Mouse (Mus musculus) myocyte (in vitro differentiated cells): ENCODE measurements around the gene Rpia. TPM values are rescaled to one million over a fixed set of nuclear protein-coding genes. Genes with fewer than 3 reads are reported as not detected.

ENCODE experiments used
- H3K27me3 ChIP-seq: one replicate; pipeline ENCODE4 v1.6.1; 2011; ENCODE audit not compliant: control insufficient read depth, insufficient read depth, insufficient read length
- H3K36me3 ChIP-seq: one replicate; pipeline ENCODE4 v1.6.1; 2011; ENCODE audit not compliant: control insufficient read depth, insufficient read depth
- H3K4me2 ChIP-seq: one replicate; pipeline ENCODE4 v1.6.1; 2011; ENCODE audit warnings: low read depth, control low read depth
- H3K4me3 ChIP-seq: one replicate; pipeline ENCODE4 v1.5.1; 2011; ENCODE audit warnings: mild to moderate bottlenecking, control low read depth, moderate library complexity
- H3K79me2 ChIP-seq: one replicate; pipeline ENCODE4 v1.6.1; 2011; ENCODE audit not compliant: control insufficient read depth, insufficient read depth
- H3ac ChIP-seq: one replicate; pipeline ENCODE4 v1.6.1; 2011; ENCODE audit not compliant: control insufficient read depth, insufficient read length
- CEBPB ChIP-seq: IDR thresholded peaks from 2 replicates; pipeline ENCODE4 v1.6.1; 2011; ENCODE audit warnings: mild to moderate bottlenecking, moderate library complexity; ENCODE audit not compliant: poor library complexity, insufficient read depth, severe bottlenecking
- E2F4 ChIP-seq: IDR thresholded peaks from one replicate; pipeline ENCODE4 v1.6.1; 2011; ENCODE audit warnings: mild to moderate bottlenecking, control low read depth, moderate library complexity; ENCODE audit not compliant: insufficient read depth
- MAX ChIP-seq: IDR thresholded peaks from one replicate; pipeline ENCODE4 v1.6.1; 2011; ENCODE audit warnings: low read depth, mild to moderate bottlenecking, control low read depth
- MYOD1 ChIP-seq, 3 experiments: IDR thresholded peaks; one replicate each; pipeline ENCODE4 v1.6.1; 2011; ENCODE audit warnings: control low read depth in 2 of 3, low read depth in 2 of 3, mild to moderate bottlenecking in 2 of 3, moderate library complexity in 1 of 3; ENCODE audit not compliant: insufficient read length in 2 of 3, control insufficient read depth in 1 of 3
- MYOG ChIP-seq, 3 experiments: IDR thresholded peaks; one replicate each; pipeline ENCODE4 v1.6.1; 2011; ENCODE audit warnings: control low read depth in 2 of 3, low read depth in 2 of 3, mild to moderate bottlenecking in 2 of 3; ENCODE audit not compliant: insufficient read length in 2 of 3, control insufficient read depth in 1 of 3, insufficient read depth in 1 of 3
- POLR2A ChIP-seq: IDR thresholded peaks from one replicate; pipeline ENCODE4 v1.6.1; 2011; ENCODE audit warnings: low read depth, mild to moderate bottlenecking, control low read depth, moderate library complexity; ENCODE audit not compliant: insufficient read length
- POLR2AphosphoS2 ChIP-seq: IDR thresholded peaks from one replicate; pipeline ENCODE4 v1.6.1; 2011; ENCODE audit warnings: low read depth, control low read depth; ENCODE audit not compliant: insufficient read length
- REST ChIP-seq: IDR thresholded peaks from one replicate; pipeline ENCODE4 v1.6.1; 2011; ENCODE audit warnings: mild to moderate bottlenecking, control low read depth, moderate library complexity; ENCODE audit not compliant: insufficient read depth, insufficient read length
- SRF ChIP-seq: IDR thresholded peaks from one replicate; pipeline ENCODE4 v1.6.1; 2011; ENCODE audit warnings: low read depth; ENCODE audit not compliant: control insufficient read depth, insufficient read length
- TCF12 ChIP-seq: IDR thresholded peaks from one replicate; pipeline ENCODE4 v1.6.1; 2011; ENCODE audit warnings: mild to moderate bottlenecking, control low read depth; ENCODE audit not compliant: poor library complexity, insufficient read depth, severe bottlenecking
- TCF3 ChIP-seq: IDR thresholded peaks from one replicate; pipeline ENCODE4 v1.6.1; 2011; ENCODE audit warnings: low read depth, control low read depth; ENCODE audit not compliant: insufficient read length
- USF1 ChIP-seq: IDR thresholded peaks from one replicate; pipeline ENCODE4 v1.6.1; 2011; ENCODE audit warnings: low read depth, mild to moderate bottlenecking, control low read depth, moderate library complexity
- polyA plus RNA-seq: library from polyadenylated mRNA; unstranded; fragments of >200 nt; fragmentation: generic; extraction: Trizol; gene quantifications from one replicate; pipeline ENCODE4 v1.2.1, GENCODE M21; 2012; ENCODE audit warnings: missing spikeins

Rpia gene
- polyA plus RNA-seq, 1 experiment = 11.6 TPM

DNA sequence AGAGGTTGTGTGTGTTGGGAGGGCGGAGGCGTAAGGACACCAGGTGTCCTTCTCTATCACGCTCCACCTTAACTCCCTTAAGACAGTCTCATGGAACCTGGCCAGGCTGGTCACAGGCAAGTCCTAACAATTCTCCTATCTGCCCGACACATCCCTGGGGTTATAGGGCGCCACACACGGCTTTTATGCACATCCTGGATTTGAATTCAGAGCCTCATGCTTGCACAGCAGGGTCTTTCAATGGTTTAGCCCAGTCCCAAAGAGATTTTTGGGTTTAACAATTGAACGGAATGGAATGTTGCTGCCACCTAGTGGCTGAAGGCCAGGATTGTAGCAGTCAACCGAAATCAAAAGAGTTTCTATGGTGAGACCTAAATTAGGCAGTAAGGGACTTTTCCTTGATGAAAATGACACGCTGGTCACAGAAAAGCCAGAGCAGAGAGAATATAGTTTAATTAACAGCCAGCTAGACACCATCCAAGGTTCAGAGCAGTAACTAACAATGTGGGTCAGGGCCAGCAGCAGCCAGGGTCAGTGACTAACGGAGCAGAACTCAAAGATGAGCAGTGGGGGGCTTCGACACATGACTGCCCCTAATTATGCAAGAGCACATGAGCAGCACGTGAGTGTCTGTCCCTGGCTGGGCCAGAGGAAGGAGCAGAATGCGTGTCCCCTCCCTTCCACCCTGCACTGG is 13.9 kb upstream of the Rpia start:
- Histone ChIP-seq H3K79me2 (no peaks in the 10 kb centered on the region), H3K4me3 (no peak overlapping the region), H3K27me3 (peaks cover 8% of the 10 kb centered on the region), H3K36me3 (no peaks in the 10 kb centered on the region), H3ac (no peak overlapping the region), H3K4me2 (peak overlapping the region; percentile 59)
- no peak for TF ChIP-seq SRF
- no peak for TF ChIP-seq MYOD1 (IDR thresholded peaks at IDR 0.05; ENCODE audit: control insufficient read depth in 1 of 3, insufficient read length in 2 of 3, low read depth in 2 of 3)
- no peak for TF ChIP-seq MAX
- TF ChIP-seq TCF12 = no peak
- TF ChIP-seq TCF3 = no peak
- TF ChIP-seq CEBPB = no peak
- TF ChIP-seq POLR2A = no peak
- TF ChIP-seq POLR2AphosphoS2 = no peak
- no peak for TF ChIP-seq MYOG (IDR thresholded peaks at IDR 0.05; ENCODE audit: control insufficient read depth in 1 of 3, insufficient read depth in 1 of 3, insufficient read length in 2 of 3, low read depth in 2 of 3)
- no peak for TF ChIP-seq USF1
- TF ChIP-seq REST = no peak
- no peak for TF ChIP-seq E2F4

DNA sequence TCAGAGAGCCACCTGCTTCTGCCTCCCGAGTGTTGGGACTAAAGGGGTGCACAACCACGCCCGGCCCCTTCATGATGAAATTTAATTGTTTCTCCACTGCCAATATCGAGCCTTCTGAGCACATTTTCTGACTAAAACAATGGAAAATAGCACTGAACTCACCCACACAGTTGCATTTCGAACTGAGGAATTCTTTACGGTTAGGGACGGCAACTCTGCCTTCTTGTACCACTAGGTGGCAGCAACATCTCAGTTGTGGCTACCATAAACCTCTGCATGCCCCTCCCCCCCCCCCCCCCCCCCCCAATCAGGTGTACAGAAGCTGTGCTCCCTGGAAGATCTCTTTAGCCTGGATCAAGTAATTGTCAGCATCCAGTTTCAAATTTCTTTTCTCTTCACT is 13.2 kb upstream of the Rpia start:
- Histone ChIP-seq H3K4me2 (peak overlapping the region; percentile 65), H3K36me3 (no peaks in the 10 kb centered on the region), H3K79me2 (no peaks in the 10 kb centered on the region), H3K27me3 (peaks cover 8% of the 10 kb centered on the region), H3K4me3 (no peak overlapping the region), H3ac (no peak overlapping the region)
- TF ChIP-seq E2F4 (no peak), USF1 (no peak), POLR2A (no peak), MYOD1 (IDR thresholded peaks at IDR 0.05; ENCODE audit: control insufficient read depth in 1 of 3, insufficient read length in 2 of 3, low read depth in 2 of 3) (no peak), POLR2AphosphoS2 (no peak), MYOG (IDR thresholded peaks at IDR 0.05; ENCODE audit: control insufficient read depth in 1 of 3, insufficient read depth in 1 of 3, insufficient read length in 2 of 3, low read depth in 2 of 3) (no peak), SRF (no peak), TCF3 (no peak), TCF12 (no peak), REST (no peak), CEBPB (no peak)

DNA sequence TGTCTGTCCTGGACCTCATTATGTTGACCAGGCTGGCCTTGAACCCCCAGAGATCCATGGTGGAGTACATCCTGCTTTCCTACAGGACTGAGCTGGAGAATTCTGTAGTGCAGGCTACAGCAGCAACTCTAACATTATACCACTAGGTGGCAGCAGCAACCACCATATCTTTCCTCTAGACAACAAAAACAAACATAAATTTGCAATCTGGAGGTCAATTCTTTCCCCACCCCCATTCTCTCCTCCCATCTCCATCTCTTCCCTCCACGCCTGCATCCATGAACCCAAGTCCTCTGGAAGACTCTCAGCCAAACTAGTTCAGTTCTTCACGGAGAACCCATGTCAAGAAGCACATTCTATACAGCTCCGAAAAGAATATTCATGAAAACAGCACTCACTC is 12.6 kb upstream of the Rpia start:
- H3K4me2 ChIP-seq = peak overlapping the region; percentile 28
- H3K36me3 ChIP-seq = no peaks in the 10 kb centered on the region
- peaks cover 8% of the 10 kb centered on the region for H3K27me3 ChIP-seq
- no peaks in the 10 kb centered on the region for H3K79me2 ChIP-seq
- TF ChIP-seq MYOG (IDR thresholded peaks at IDR 0.05; ENCODE audit: control insufficient read depth in 1 of 3, insufficient read depth in 1 of 3, insufficient read length in 2 of 3, low read depth in 2 of 3) (no peak), POLR2AphosphoS2 (no peak), MAX (no peak)
- no peak overlapping the region for H3K4me3 ChIP-seq
- H3ac ChIP-seq = no peak overlapping the region

GRCm38 (mm10) chr6:70797581-70798251 is 5.7 kb upstream of the Rpia start:
- TF ChIP-seq MYOG (IDR thresholded peaks at IDR 0.05; ENCODE audit: control insufficient read depth in 1 of 3, insufficient read depth in 1 of 3, insufficient read length in 2 of 3, low read depth in 2 of 3) = no peak
- no peak for TF ChIP-seq CEBPB
- TF ChIP-seq MYOD1 (IDR thresholded peaks at IDR 0.05; ENCODE audit: control insufficient read depth in 1 of 3, insufficient read length in 2 of 3, low read depth in 2 of 3) = no peak
- no peak for TF ChIP-seq TCF12
- TF ChIP-seq POLR2AphosphoS2 = no peak
- no peaks in the 10 kb centered on the region for H3K36me3 ChIP-seq
- H3K27me3 ChIP-seq = peaks cover 8% of the 10 kb centered on the region
- H3K4me3 ChIP-seq = no peak overlapping the region
- no peaks in the 10 kb centered on the region for H3K79me2 ChIP-seq
- no peak overlapping the region for H3K4me2 ChIP-seq
- H3ac ChIP-seq = no peak overlapping the region

- TF ChIP-seq USF1 = no peak
- no peak for TF ChIP-seq POLR2AphosphoS2
- no peak for TF ChIP-seq TCF3
- no peak for TF ChIP-seq E2F4
- no peak for TF ChIP-seq REST
- no peak for TF ChIP-seq MYOG (IDR thresholded peaks at IDR 0.05; ENCODE audit: control insufficient read depth in 1 of 3, insufficient read depth in 1 of 3, insufficient read length in 2 of 3, low read depth in 2 of 3)
- TF ChIP-seq TCF12 = no peak
- TF ChIP-seq CEBPB = no peak
- no peak for TF ChIP-seq POLR2A
- TF ChIP-seq SRF = no peak
- TF ChIP-seq MAX = no peak
- no peak for TF ChIP-seq MYOD1 (IDR thresholded peaks at IDR 0.05; ENCODE audit: control insufficient read depth in 1 of 3, insufficient read length in 2 of 3, low read depth in 2 of 3)
- no peak overlapping the region for H3ac ChIP-seq
These were observed 4.9 kb upstream of the Rpia start for GRCm38 (mm10) chr6:70796940-70797339.

More at GRCm38 (mm10) chr6:70796940-70797339, 4.9 kb upstream of the Rpia start:
- H3K36me3 ChIP-seq = no peaks in the 10 kb centered on the region
- H3K4me2 ChIP-seq = no peak overlapping the region
- H3K4me3 ChIP-seq = no peak overlapping the region
- H3K79me2 ChIP-seq = no peaks in the 10 kb centered on the region
- H3K27me3 ChIP-seq = peaks cover under 1% of the 10 kb centered on the region
